Comparison of ENCODE assay signal across 12 mouse cellular contexts in the genomic region with DNA sequence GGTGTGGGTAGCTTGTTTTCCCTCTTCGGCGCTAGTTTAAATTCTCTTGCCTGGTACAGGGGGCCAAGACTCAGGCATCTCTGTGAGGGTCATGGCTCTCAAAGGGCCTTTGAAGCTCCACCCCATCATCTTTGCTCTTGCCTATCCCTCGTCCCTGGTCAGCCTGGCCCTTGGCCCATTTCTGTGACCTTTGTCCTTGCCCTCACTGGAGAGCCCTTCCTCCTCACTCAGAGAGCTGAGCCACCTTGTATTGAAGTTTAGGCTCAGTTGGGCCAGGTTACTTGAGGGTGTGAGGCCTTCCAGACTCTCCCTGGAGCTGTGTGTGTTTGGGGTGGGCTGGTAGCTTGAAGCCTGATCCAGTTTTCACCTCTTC. TPM values are rescaled to one million over a fixed set of nuclear protein-coding genes. Genes with fewer than 3 reads are reported as not detected.
DNase-seq lines count a peak whose midpoint lies in the region; ATAC-seq lines count a peak whose summit lies in the region.
"Had no signal": no experiment of that assay in that cellular context is flagged by ENCODE, and none has a peak within 500 bp of the region (broad histone marks: within the 10 kb centered on the region; RNA-seq: fewer than 3 reads in every experiment).

No protein-coding gene starts in this region.

- peak overlapping the region; percentile 23; the same call in 1 of the 2 replicates for H3K9ac ChIP-seq in hindbrain, embryonic 12.5 days
- H3K9ac ChIP-seq in hindbrain, embryonic 16.5 days (ENCODE audit: low read depth, low read length): no peak overlapping the region
- H3K9ac ChIP-seq in liver, embryonic 12.5 days: no peak overlapping the region

- no peaks in the 10 kb centered on the region for H3K9me3 ChIP-seq in hindbrain, embryonic 12.5 days (replicated peaks)
- H3K9me3 ChIP-seq in hindbrain, embryonic 16.5 days (ENCODE audit: control insufficient read depth, low read length): no peaks in the 10 kb centered on the region
- no peaks in the 10 kb centered on the region for H3K9me3 ChIP-seq in liver, embryonic 12.5 days (replicated peaks)

- peaks cover 3% of the 10 kb centered on the region; the same call in 1 of the 2 replicates for H3K36me3 ChIP-seq in hindbrain, embryonic 12.5 days
- no peaks in the 10 kb centered on the region for H3K36me3 ChIP-seq in hindbrain, embryonic 16.5 days (ENCODE audit: control insufficient read depth, insufficient read depth, low read length)
- H3K36me3 ChIP-seq in liver, embryonic 12.5 days: peaks cover 1% of the 10 kb centered on the region; the same call in 1 of the 2 replicates

- 29% methylated on average over 3 of the region's 3 CpGs for WGBS in hindbrain, embryonic 12.5 days
- WGBS in hindbrain, embryonic 16.5 days: 48% methylated on average over 3 of the region's 3 CpGs
- WGBS in liver, embryonic 12.5 days (ENCODE audit: insufficient replicate concordance): 35% methylated on average over 1 of the region's 3 CpGs

- intact Hi-C loops in heart, postnatal 14 days (cut with DNase I): no loop called here

- no peaks in the 10 kb centered on the region for H3K27me3 ChIP-seq in hindbrain, embryonic 12.5 days
- H3K27me3 ChIP-seq in hindbrain, embryonic 16.5 days (replicated peaks; ENCODE audit: control insufficient read depth, insufficient read depth, low read length): no peaks in the 10 kb centered on the region
- H3K27me3 ChIP-seq in liver, embryonic 12.5 days (replicated peaks): peaks cover 35% of the 10 kb centered on the region

- H3K4me3 ChIP-seq in hindbrain, embryonic 12.5 days: no peak overlapping the region
- H3K4me3 ChIP-seq in hindbrain, embryonic 16.5 days (ENCODE audit: low read length): no peak overlapping the region
- H3K4me3 ChIP-seq in liver, embryonic 12.5 days: no peak overlapping the region

- H3K4me2 ChIP-seq in hindbrain, embryonic 12.5 days (replicated peaks): no peak overlapping the region
- no peak overlapping the region for H3K4me2 ChIP-seq in hindbrain, embryonic 16.5 days (ENCODE audit: low read length)
- no peak overlapping the region for H3K4me2 ChIP-seq in liver, embryonic 12.5 days

- H3K4me1 ChIP-seq in hindbrain, embryonic 12.5 days: peaks cover 67% of the 10 kb centered on the region
- peaks cover 45% of the 10 kb centered on the region for H3K4me1 ChIP-seq in hindbrain, embryonic 16.5 days (ENCODE audit: control insufficient read depth, insufficient read depth, low read depth, low read length)
- peaks cover 86% of the 10 kb centered on the region for H3K4me1 ChIP-seq in liver, embryonic 12.5 days

- no peak for ATAC-seq in hindbrain, embryonic 12.5 days (ENCODE audit: low FRiP score)
- ATAC-seq in hindbrain, embryonic 16.5 days: no peak
- no peak for ATAC-seq in liver, embryonic 12.5 days

- peak; percentile 86 for DNase-seq in adrenal gland, postnatal 10 days
- peak; percentile 19 to 47 for DNase-seq in heart, postnatal 14 days
- no peak for DNase-seq in layer of hippocampus, postnatal 10 days (ENCODE audit: low spot score in 2 of 2)
- DNase-seq in left cerebral cortex, adult 8-10 months (ENCODE audit: low spot score in 2 of 2): no peak
- DNase-seq in embryo, embryonic 10 days (ENCODE audit: low spot score): no peak
- DNase-seq: cerebellum, adult 11 months; gastrocnemius, postnatal 25 days had no signal

- no peak overlapping the region for H3K27ac ChIP-seq in hindbrain, embryonic 12.5 days
- H3K27ac ChIP-seq in hindbrain, embryonic 16.5 days (ENCODE audit: low read depth, low read length): no peak overlapping the region
- peak overlapping the region; percentile 28; the same call in 1 of the 2 replicates for H3K27ac ChIP-seq in liver, embryonic 12.5 days

RNA-seq across cellular contexts. Expression of gene Rara, which starts 18.0 kb away (rescaled TPM):
- 38.6 and 46.9 TPM in 2 replicates for polyA plus RNA-seq in hindbrain, embryonic 12.5 days (2016; fragmentation: Nextera tagmentation; extraction: Ambion mirVana)
- polyA plus RNA-seq in hindbrain, embryonic 16.5 days (2015; fragmentation: Nextera tagmentation; extraction: Ambion mirVana): 12.1 and 16.7 TPM in 2 replicates
- total RNA-seq in adrenal gland, postnatal 10 days (2021): 10 to 100 TPM; 26.2 to 34.7 TPM
- 10 to 100 TPM; 17.9 to 21.6 TPM for total RNA-seq in heart, postnatal 14 days (2021)
- polyA plus RNA-seq in liver, embryonic 12.5 days (2016; fragmentation: Nextera tagmentation; extraction: Ambion mirVana): 6.8 and 7.1 TPM in 2 replicates
- total RNA-seq in layer of hippocampus, postnatal 10 days (2021): 10 to 100 TPM; 21.7 to 24.0 TPM
- 10 to 100 TPM; 11.1 to 11.7 (median 11.4) TPM for total RNA-seq in left cerebral cortex, adult 8-10 months (2022)

RNA-seq across cellular contexts. Expression of gene Gjd3, which starts 37.2 kb away (rescaled TPM):
- 0.88 and 1.1 TPM in 2 replicates for polyA plus RNA-seq in hindbrain, embryonic 12.5 days (2016; fragmentation: Nextera tagmentation; extraction: Ambion mirVana)
- polyA plus RNA-seq in hindbrain, embryonic 16.5 days (2015; fragmentation: Nextera tagmentation; extraction: Ambion mirVana): 2.0 and 3.0 TPM in 2 replicates
- total RNA-seq in adrenal gland, postnatal 10 days (2021): under 1 TPM; 0.45 to 0.73 TPM
- 1 to 10 TPM; 1.5 to 2.0 TPM for total RNA-seq in heart, postnatal 14 days (2021)
- polyA plus RNA-seq in liver, embryonic 12.5 days (2016; fragmentation: Nextera tagmentation; extraction: Ambion mirVana): not detected in 2 replicates
- 1 to 10 TPM; 2.4 to 3.6 TPM for total RNA-seq in layer of hippocampus, postnatal 10 days (2021)
- 1 to 10 TPM; 1.2 to 1.8 (median 1.4) TPM for total RNA-seq in left cerebral cortex, adult 8-10 months (2022)
- total RNA-seq: gastrocnemius, postnatal 25 days; megakaryocyte progenitor cell, adult 5-6 weeks; MEL had no signal

RNA-seq across cellular contexts. Expression of gene Cdc6, which starts 38.0 kb away (rescaled TPM):
- polyA plus RNA-seq in hindbrain, embryonic 12.5 days (2016; fragmentation: Nextera tagmentation; extraction: Ambion mirVana): 19.0 and 20.2 TPM in 2 replicates
- 4.6 and 6.3 TPM in 2 replicates for polyA plus RNA-seq in hindbrain, embryonic 16.5 days (2015; fragmentation: Nextera tagmentation; extraction: Ambion mirVana)
- total RNA-seq in adrenal gland, postnatal 10 days (2021): 1 to 10 TPM; 3.8 to 6.5 TPM
- 1 to 10 TPM in 1 of 2 experiments, under 1 TPM in 1; 0.72 to 2.2 TPM for total RNA-seq in heart, postnatal 14 days (2021)
- polyA plus RNA-seq in liver, embryonic 12.5 days (2016; fragmentation: Nextera tagmentation; extraction: Ambion mirVana): 86.5 and 89.9 TPM in 2 replicates
- total RNA-seq in layer of hippocampus, postnatal 10 days (2021): 1 to 10 TPM; 1.1 to 2.2 TPM
- under 1 TPM; 0.15 to 0.91 (median 0.25) TPM for total RNA-seq in left cerebral cortex, adult 8-10 months (2022)

Comparison
In these comparisons a context has a peak if more than half of its experiments do, and no peak if none do; other contexts are left out.
1. DNase-seq: peak in adrenal gland, postnatal 10 days (single experiment) and heart, postnatal 14 days (2 of 2); none in layer of hippocampus, postnatal 10 days (0 of 2), left cerebral cortex, adult 8-10 months (0 of 2) and embryo, embryonic 10 days (single experiment).